Comparison of ENCODE assay signal across 13 mouse cellular contexts in the genomic region with DNA sequence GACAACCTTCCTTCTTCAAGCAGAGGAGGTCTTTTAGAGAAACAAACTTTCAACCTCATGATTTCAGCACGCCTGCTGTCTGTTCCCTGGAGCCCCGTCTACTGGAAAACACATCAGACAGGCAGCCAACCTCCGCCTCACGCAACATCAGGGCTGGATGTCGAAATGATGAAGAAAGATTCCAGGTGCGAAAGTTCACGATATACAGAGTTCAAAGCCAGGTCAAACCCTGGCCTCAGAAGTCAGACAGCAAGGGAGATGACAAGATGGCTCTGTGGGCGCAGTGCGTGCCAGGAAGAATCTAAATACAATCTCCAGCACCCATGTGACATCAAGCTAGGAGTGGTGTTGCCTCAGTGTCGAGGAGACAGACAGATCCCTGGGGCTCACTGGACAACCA. TPM values are rescaled to one million over a fixed set of nuclear protein-coding genes. Genes with fewer than 3 reads are reported as not detected.
DNase-seq lines count a peak whose midpoint lies in the region; ATAC-seq lines count a peak whose summit lies in the region.
"Had no signal": no experiment of that assay in that cellular context is flagged by ENCODE, and none has a peak within 500 bp of the region (broad histone marks: within the 10 kb centered on the region; RNA-seq: fewer than 3 reads in every experiment).

No protein-coding gene starts in this region.

- intact Hi-C loops in heart, postnatal 10 days (cut with DNase I): no loop called here
- intact Hi-C loops in heart, postnatal 36 days (cut with DNase I): no loop called here

- H3K9me3 ChIP-seq in heart, embryonic 10.5 days: no peaks in the 10 kb centered on the region
- no peaks in the 10 kb centered on the region for H3K9me3 ChIP-seq in neural tube, embryonic 13.5 days
- H3K9me3 ChIP-seq: hindbrain, embryonic 15.5 days had no signal

- 60% methylated on average over 10 of the region's 10 CpGs for WGBS in heart, embryonic 10.5 days
- WGBS in neural tube, embryonic 13.5 days: 78% methylated on average over 10 of the region's 10 CpGs

- H3K27ac ChIP-seq in heart, embryonic 10.5 days: 0 out of 2 replicates have a peak overlapping the region, but pooled peaks have one; percentile 33
- peak overlapping the region; percentile 7; the same call in 1 of the 2 replicates for H3K27ac ChIP-seq in neural tube, embryonic 13.5 days (replicated peaks)
- H3K27ac ChIP-seq: hindbrain, embryonic 15.5 days had no signal

- peaks cover 64% of the 10 kb centered on the region for H3K4me1 ChIP-seq in heart, embryonic 10.5 days
- peaks cover 35% of the 10 kb centered on the region for H3K4me1 ChIP-seq in neural tube, embryonic 13.5 days (replicated peaks)

- no peaks in the 10 kb centered on the region for H3K27me3 ChIP-seq in heart, embryonic 10.5 days (ENCODE audit: insufficient read depth, poor library complexity, severe bottlenecking)
- no peaks in the 10 kb centered on the region for H3K27me3 ChIP-seq in neural tube, embryonic 13.5 days
- H3K27me3 ChIP-seq: hindbrain, embryonic 15.5 days; Patski had no signal

- ATAC-seq in neural tube, embryonic 13.5 days (ENCODE audit: low read depth): no peak
- ATAC-seq in megakaryocyte progenitor cell, adult 5-6 weeks (replicated peaks; ENCODE audit: poor library complexity): 0 out of 2 replicates have a peak, but pooled peaks have one; percentile 6
- no peak for ATAC-seq in monocyte, adult 5-6 weeks (replicated peaks; ENCODE audit: insufficient number of reproducible peaks, low FRiP score, low TSS enrichment, poor library complexity, severe bottlenecking)
- ATAC-seq: Patski had no signal

- H3K4me3 ChIP-seq in heart, embryonic 10.5 days: no peak overlapping the region
- H3K4me3 ChIP-seq in neural tube, embryonic 13.5 days: no peak overlapping the region
- H3K4me3 ChIP-seq: hindbrain, embryonic 15.5 days had no signal

- no peak overlapping the region for H3K4me2 ChIP-seq in neural tube, embryonic 13.5 days
- H3K4me2 ChIP-seq: hindbrain, embryonic 15.5 days had no signal

- H3K9ac ChIP-seq in neural tube, embryonic 13.5 days: no peak overlapping the region
- H3K9ac ChIP-seq: hindbrain, embryonic 15.5 days had no signal

- H3K36me3 ChIP-seq in heart, embryonic 10.5 days: no peaks in the 10 kb centered on the region
- H3K36me3 ChIP-seq in neural tube, embryonic 13.5 days: no peaks in the 10 kb centered on the region; the same call in 1 of the 2 replicates
- H3K36me3 ChIP-seq: hindbrain, embryonic 15.5 days had no signal

- DNase-seq in heart, embryonic 10.5 days (ENCODE audit: low spot score): no peak
- no peak for DNase-seq in heart, postnatal 10 days
- DNase-seq in neural tube, embryonic 10.5 days (ENCODE audit: extremely low spot score, low spot score): no peak
- DNase-seq in heart, postnatal 36 days: peak; percentile 16 to 25
- no peak for DNase-seq in layer of hippocampus, postnatal 14 days (ENCODE audit: low spot score in 2 of 2)
- DNase-seq: cerebellum, adult 11-12 months; layer of hippocampus, adult 9-11 months; right cerebral cortex, postnatal 4 days had no signal

RNA-seq across cellular contexts. Expression of a gene that starts 23.4 kb away (rescaled TPM):
- 64.1 and 74.8 TPM in 2 replicates for polyA plus RNA-seq in heart, embryonic 10.5 days (2016; fragmentation: Nextera tagmentation; extraction: Ambion mirVana)
- 10 to 100 TPM; 43.3 to 45.5 TPM for total RNA-seq in heart, postnatal 10 days (2021)
- 63.1 and 85.8 TPM in 2 replicates for polyA plus RNA-seq in neural tube, embryonic 13.5 days (2015; fragmentation: Nextera tagmentation; extraction: Ambion mirVana)
- total RNA-seq in heart, postnatal 36 days (2021): 10 to 100 TPM; 23.4 to 26.9 TPM
- total RNA-seq in megakaryocyte progenitor cell, adult 5-6 weeks (2015): 21.9 and 28.4 TPM in 2 replicates
- 14.5 and 18.2 TPM in 2 replicates for total RNA-seq in megakaryocyte progenitor cell, adult 5-6 weeks (2017)
- 2.0 to 2.8 TPM (median 2.4 TPM) in 3 replicates for total RNA-seq in monocyte, adult 5-6 weeks (2017)
- 10 to 100 TPM; 28.0 to 35.0 TPM for total RNA-seq in layer of hippocampus, postnatal 14 days (2021)

Comparison
In these comparisons a context has a peak if more than half of its experiments do, and no peak if none do; other contexts are left out.
1. DNase-seq: peak in heart, postnatal 36 days (2 of 2); none in heart, embryonic 10.5 days (single experiment), heart, postnatal 10 days (0 of 2), neural tube, embryonic 10.5 days (single experiment) and layer of hippocampus, postnatal 14 days (0 of 2).